Comparison of ENCODE assay signal across 18 mouse cellular contexts in the genomic region with DNA sequence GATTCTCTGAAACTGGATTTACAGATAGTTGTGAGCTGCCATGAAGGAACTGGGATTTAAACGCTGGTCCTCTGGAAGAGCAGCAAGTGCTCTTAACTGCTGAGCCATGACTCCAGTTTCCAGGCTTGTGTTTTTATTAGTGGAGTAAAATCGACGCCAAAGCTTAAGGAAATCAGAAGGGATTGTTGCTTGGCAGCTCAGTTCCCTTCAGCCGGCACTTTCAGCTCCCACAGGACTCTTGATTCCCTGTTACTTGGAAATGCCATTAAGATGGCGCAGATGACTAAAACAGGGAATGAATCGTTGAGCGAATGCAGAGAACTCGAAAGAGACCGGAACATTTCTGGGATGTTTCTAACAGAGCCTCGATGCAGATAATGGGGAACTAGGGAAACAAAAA.
"Had no signal": no experiment of that assay in that cellular context is flagged by ENCODE, and none has a peak within 500 bp of the region (broad histone marks: within the 10 kb centered on the region; RNA-seq: fewer than 3 reads in every experiment).

No protein-coding gene starts in this region.

- ATAC-seq: midbrain, embryonic 15.5 days had no signal

- DNase-seq: kidney, adult 8-10 months; kidney, postnatal 10 days; kidney, postnatal 36 days; left cerebral cortex, postnatal 4 days; liver, embryonic 13.5 days; lung, adult 2 months; lung, postnatal 14 days; lung, postnatal 4 days; retina, postnatal 1 day; right cerebral cortex, postnatal 25 days; spleen, adult 18-20 months; thymus, postnatal 25 days had no signal

- H3K4me1 ChIP-seq: kidney, embryonic 15.5 days; liver, embryonic 13.5 days; midbrain, embryonic 12.5 days; midbrain, embryonic 15.5 days; neural tube, embryonic 13.5 days; stomach, embryonic 15.5 days had no signal

- H3K4me3 ChIP-seq: kidney, embryonic 15.5 days; liver, embryonic 13.5 days; midbrain, embryonic 12.5 days; midbrain, embryonic 15.5 days; myocyte; neural tube, embryonic 13.5 days; stomach, embryonic 15.5 days had no signal

- H3K27ac ChIP-seq: kidney, embryonic 15.5 days; liver, embryonic 13.5 days; midbrain, embryonic 12.5 days; midbrain, embryonic 15.5 days; neural tube, embryonic 13.5 days; stomach, embryonic 15.5 days had no signal

- H3K9me3 ChIP-seq: kidney, embryonic 15.5 days; liver, embryonic 13.5 days; midbrain, embryonic 12.5 days; midbrain, embryonic 15.5 days; neural tube, embryonic 13.5 days; stomach, embryonic 15.5 days had no signal

- H3K9ac ChIP-seq: kidney, embryonic 15.5 days; liver, embryonic 13.5 days; midbrain, embryonic 12.5 days; midbrain, embryonic 15.5 days; neural tube, embryonic 13.5 days; stomach, embryonic 15.5 days had no signal

- H3K27me3 ChIP-seq: kidney, embryonic 15.5 days; liver, embryonic 13.5 days; midbrain, embryonic 12.5 days; midbrain, embryonic 15.5 days; neural tube, embryonic 13.5 days; stomach, embryonic 15.5 days had no signal

- H3K4me2 ChIP-seq: kidney, embryonic 15.5 days; liver, embryonic 13.5 days; midbrain, embryonic 12.5 days; midbrain, embryonic 15.5 days; neural tube, embryonic 13.5 days; stomach, embryonic 15.5 days had no signal

- H3K36me3 ChIP-seq: kidney, embryonic 15.5 days; liver, embryonic 13.5 days; midbrain, embryonic 12.5 days; midbrain, embryonic 15.5 days; neural tube, embryonic 13.5 days; stomach, embryonic 15.5 days had no signal
